Mouse (Mus musculus): ENCODE measurements around the gene Cacng1.

DNA sequence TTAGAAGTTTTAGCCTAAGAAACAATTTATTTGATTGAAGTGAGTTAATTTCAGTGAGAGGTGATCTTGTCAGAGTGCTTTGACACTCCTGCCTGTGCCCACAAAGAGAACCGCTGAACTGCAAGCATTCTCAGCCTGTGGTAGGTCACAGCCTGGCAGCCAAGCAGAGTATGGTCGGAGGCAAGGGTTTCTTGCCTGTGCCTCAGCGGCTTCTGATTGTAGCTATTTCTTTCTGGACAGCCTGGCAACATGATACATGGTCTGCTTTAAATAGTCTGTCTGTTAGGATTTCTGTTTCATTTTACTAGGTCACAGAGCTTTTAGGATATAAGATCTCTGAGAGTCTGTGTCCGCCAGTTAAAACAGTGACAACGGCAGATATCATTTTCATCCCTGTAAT is 53.7 kb downstream of the Cacng1 start:
- no peak for TF ChIP-seq CTCF (IDR thresholded peaks at IDR 0.05; ENCODE audit: control insufficient read depth, insufficient read depth, insufficient replicate concordance, low read depth, low read length)
- TF ChIP-seq POLR2A (IDR thresholded peaks at IDR 0.05; ENCODE audit: control insufficient read depth, low read depth, low read length) = no peak

Measured in testis, adult 2 months (tissue).